Mouse (Mus musculus) testis, postnatal 10 days (tissue): ENCODE results near the gene Speer4f1.
"Not testable (repeated sequence)": the region's sequence is repeated elsewhere in the genome, so short reads cannot be mapped to it uniquely, and the experiment has no call there.

Source experiments
- DNase-seq: peaks from one replicate; pipeline ENCODE4 v3.0.0; 2021; ENCODE audit warnings: low spot score

The Speer4f1 gene

GRCm38 (mm10) chr5:17475798-17476197 lies at the start of gene Speer4f1:
Gene Speer4f1, plus strand, starts transcription at chr5:17476098.
- not testable (repeated sequence) for DNase-seq

- DNase-seq: no peak
Measured at GRCm38 (mm10) chr5:17426930-17427329, 49.0 kb upstream of the Speer4f1 start.

- no peak for DNase-seq
Measured at GRCm38 (mm10) chr5:17434721-17435120, 41.2 kb upstream of the Speer4f1 start.

GRCm38 (mm10) chr5:17436209-17436608 lies 39.7 kb upstream of the Speer4f1 start:
- DNase-seq: no peak

- no peak for DNase-seq
Measured at GRCm38 (mm10) chr5:17439487-17440102, 36.3 kb upstream of the Speer4f1 start.

GRCm38 (mm10) chr5:17454059-17454458 lies 21.8 kb upstream of the Speer4f1 start:
- no peak for DNase-seq

GRCm38 (mm10) chr5:17454952-17455586 lies 20.8 kb upstream of the Speer4f1 start:
- DNase-seq: no peak

- no peak for DNase-seq
Measured at GRCm38 (mm10) chr5:17456671-17457070, 19.2 kb upstream of the Speer4f1 start.

- DNase-seq: not testable (repeated sequence)
Measured at GRCm38 (mm10) chr5:17468120-17468519, 7.8 kb upstream of the Speer4f1 start.

GRCm38 (mm10) chr5:17476476-17476875 lies 578 bp downstream of the Speer4f1 start:
- no peak for DNase-seq

GRCm38 (mm10) chr5:17489894-17490293 lies 14.0 kb downstream of the Speer4f1 start:
- DNase-seq: no peak

GRCm38 (mm10) chr5:17495616-17496015 lies 19.7 kb downstream of the Speer4f1 start:
- DNase-seq: no peak

GRCm38 (mm10) chr5:17496650-17497049 lies 20.8 kb downstream of the Speer4f1 start:
- DNase-seq: no peak

- no peak for DNase-seq
Measured at GRCm38 (mm10) chr5:17499873-17500329, 24.0 kb downstream of the Speer4f1 start.

- DNase-seq: no peak
Measured at GRCm38 (mm10) chr5:17500866-17501265, 25.0 kb downstream of the Speer4f1 start.

GRCm38 (mm10) chr5:17505540-17505939 lies 29.6 kb downstream of the Speer4f1 start:
- DNase-seq: no peak

- no peak for DNase-seq
Measured at GRCm38 (mm10) chr5:17508038-17508437, 32.1 kb downstream of the Speer4f1 start.
